Mouse (Mus musculus) urinary bladder, postnatal 25 days (tissue): ENCODE measurements around the gene Bmi1.

Source experiments
- DNase-seq: peaks from one replicate; pipeline ENCODE4 v3.0.0; 2022; ENCODE audit warnings: low spot score

Gene Bmi1

GRCm38 (mm10) chr2:18725880-18726279 is 49.1 kb downstream of the Bmi1 start:
- DNase-seq: no peak

DNA sequence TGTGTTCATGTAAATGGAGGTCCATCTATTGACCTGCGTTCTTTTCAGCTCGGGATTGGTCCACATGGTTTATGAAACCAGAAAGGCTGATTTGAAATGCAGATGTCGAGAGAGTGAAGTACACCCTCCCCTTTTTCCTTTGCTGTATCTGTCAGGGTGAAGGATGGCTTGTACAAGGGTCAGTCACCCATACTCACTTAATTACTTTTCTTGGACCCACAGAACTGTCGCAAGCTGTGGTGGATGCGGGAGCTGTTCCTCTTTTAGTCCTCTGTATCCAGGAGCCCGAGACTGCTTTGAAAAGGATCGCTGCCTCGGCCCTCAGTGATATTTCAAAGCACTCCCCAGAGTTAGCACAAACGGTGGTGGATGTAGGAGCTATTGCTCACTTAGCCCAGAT is 54.9 kb downstream of the Bmi1 start:
- no peak for DNase-seq

- DNase-seq: no peak
These were observed 57.7 kb downstream of the Bmi1 start for GRCm38 (mm10) chr2:18734394-18735127.
